Mouse (Mus musculus): ENCODE data around the gene Scel. TPM values are rescaled to one million over a fixed set of nuclear protein-coding genes. Genes with fewer than 3 reads are reported as not detected.

Gene Scel
- polyA plus RNA-seq, 1 experiment: not detected

DNA sequence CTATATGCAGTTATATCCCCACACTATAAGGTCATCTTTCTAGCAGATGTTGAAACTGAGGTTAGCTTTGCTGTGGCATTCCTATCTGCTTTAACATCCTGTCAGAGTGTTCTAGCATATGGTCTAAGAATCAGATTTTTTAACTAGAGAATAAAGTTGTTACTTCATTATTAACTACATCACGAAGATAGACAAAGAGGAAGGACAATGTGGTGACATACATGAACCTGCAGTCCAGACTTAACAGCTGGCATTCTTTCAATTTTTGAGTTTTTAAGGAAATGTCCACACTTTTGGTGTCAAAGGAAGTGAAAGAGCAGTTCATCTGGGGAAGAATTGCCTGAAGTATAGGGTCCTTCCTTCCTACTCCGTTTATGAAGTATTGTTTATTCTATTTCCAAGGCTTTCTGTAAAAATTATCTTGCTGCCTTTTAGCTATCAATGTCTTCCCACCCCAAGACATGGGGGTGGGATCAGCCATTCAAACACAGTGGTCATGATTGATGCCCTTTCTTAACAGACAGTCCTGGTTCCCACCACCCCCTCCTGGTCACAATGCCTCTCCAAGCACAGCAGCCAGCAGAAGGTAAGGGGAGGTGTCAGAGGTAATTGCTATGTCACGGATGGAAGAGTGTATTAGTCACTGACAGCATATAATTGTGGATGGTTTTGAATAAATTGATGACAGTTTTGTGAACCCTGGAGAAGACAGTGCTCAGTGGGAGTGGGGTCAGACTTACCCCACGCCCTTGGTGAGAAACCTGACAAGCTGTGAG lies 30.4 kb downstream of the Scel start:
- TF ChIP-seq POLR2A (IDR thresholded peaks at IDR 0.05; ENCODE audit: borderline replicate concordance, control insufficient read depth, low read depth, low read length) (no peak), CTCF (IDR thresholded peaks at IDR 0.05; ENCODE audit: control insufficient read depth, insufficient read depth, low read length) (no peak)
- WGBS: 37% methylated on average over 4 of the region's 4 CpGs
- no peak overlapping the region for H3K4me3 ChIP-seq (replicated peaks; ENCODE audit: control insufficient read depth, low read depth, low read length)
- no peak overlapping the region for H3K27ac ChIP-seq (ENCODE audit: control insufficient read depth, insufficient read depth, low read depth, low read length, poor library complexity)
- H3K4me1 ChIP-seq (ENCODE audit: control insufficient read depth, insufficient read depth, low read length): peaks cover 2% of the 10 kb centered on the region; the same call in 1 of the 2 replicates

GRCm38 (mm10) chr14:103545734-103546133 lies 32.6 kb downstream of the Scel start:
- H3K4me3 ChIP-seq (replicated peaks; ENCODE audit: control insufficient read depth, low read depth, low read length): no peak overlapping the region
- 61% methylated on average over 8 of the region's 8 CpGs for WGBS
- no peak for TF ChIP-seq POLR2A (IDR thresholded peaks at IDR 0.05; ENCODE audit: borderline replicate concordance, control insufficient read depth, low read depth, low read length)
- no peak overlapping the region for H3K27ac ChIP-seq (ENCODE audit: control insufficient read depth, insufficient read depth, low read depth, low read length, poor library complexity)
- peaks cover 2% of the 10 kb centered on the region; the same call in 1 of the 2 replicates for H3K4me1 ChIP-seq (ENCODE audit: control insufficient read depth, insufficient read depth, low read length)

GRCm38 (mm10) chr14:103546246-103546645 lies 33.1 kb downstream of the Scel start:
- H3K27ac ChIP-seq (ENCODE audit: control insufficient read depth, insufficient read depth, low read depth, low read length, poor library complexity): no peak overlapping the region
- TF ChIP-seq CTCF (IDR thresholded peaks at IDR 0.05; ENCODE audit: control insufficient read depth, insufficient read depth, low read length): no peak
- no peak for TF ChIP-seq POLR2A (IDR thresholded peaks at IDR 0.05; ENCODE audit: borderline replicate concordance, control insufficient read depth, low read depth, low read length)
- H3K4me1 ChIP-seq (ENCODE audit: control insufficient read depth, insufficient read depth, low read length): peaks cover 2% of the 10 kb centered on the region; the same call in 1 of the 2 replicates
- H3K4me3 ChIP-seq (replicated peaks; ENCODE audit: control insufficient read depth, low read depth, low read length): no peak overlapping the region
- WGBS: 88% methylated on average over 12 of the region's 12 CpGs

- Histone ChIP-seq H3K4me3 (replicated peaks; ENCODE audit: control insufficient read depth, low read depth, low read length) (no peak overlapping the region), H3K27ac (ENCODE audit: control insufficient read depth, insufficient read depth, low read depth, low read length, poor library complexity) (no peak overlapping the region), H3K4me1 (ENCODE audit: control insufficient read depth, insufficient read depth, low read length) (peaks cover 2% of the 10 kb centered on the region; the same call in 1 of the 2 replicates)
- WGBS: 68% methylated on average over 6 of the region's 6 CpGs
- TF ChIP-seq CTCF (IDR thresholded peaks at IDR 0.05; ENCODE audit: control insufficient read depth, insufficient read depth, low read length) (no peak), POLR2A (IDR thresholded peaks at IDR 0.05; ENCODE audit: borderline replicate concordance, control insufficient read depth, low read depth, low read length) (no peak)
Measured at GRCm38 (mm10) chr14:103548220-103548619, 35.1 kb downstream of the Scel start.

DNA sequence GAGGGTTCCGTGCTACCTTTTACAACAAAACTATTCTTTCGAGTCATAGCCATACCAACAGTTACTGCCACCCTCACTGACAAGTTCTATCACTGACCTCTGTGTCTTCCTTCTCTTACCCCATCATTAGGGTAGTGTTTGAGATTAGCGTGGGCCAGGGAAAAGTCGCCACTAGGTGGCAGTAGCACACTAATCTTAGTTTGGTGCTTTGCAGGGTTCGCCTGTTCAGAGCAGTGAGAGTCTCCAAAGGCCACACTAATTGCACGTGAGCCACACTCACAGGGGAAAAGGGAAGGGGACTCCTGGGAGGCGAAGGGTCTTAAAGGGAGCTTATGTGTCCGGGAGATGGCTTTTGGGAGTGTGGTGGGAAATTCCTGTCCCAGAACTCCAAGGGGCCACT lies 37.3 kb downstream of the Scel start:
- H3K4me1 ChIP-seq (ENCODE audit: control insufficient read depth, insufficient read depth, low read length): no peaks in the 10 kb centered on the region
- H3K27ac ChIP-seq (ENCODE audit: control insufficient read depth, insufficient read depth, low read depth, low read length, poor library complexity): no peak overlapping the region
- TF ChIP-seq POLR2A (IDR thresholded peaks at IDR 0.05; ENCODE audit: borderline replicate concordance, control insufficient read depth, low read depth, low read length) (no peak), CTCF (IDR thresholded peaks at IDR 0.05; ENCODE audit: control insufficient read depth, insufficient read depth, low read length) (peak; percentile 75)
- no peak overlapping the region for H3K4me3 ChIP-seq (replicated peaks; ENCODE audit: control insufficient read depth, low read depth, low read length)
- WGBS: 11% methylated on average over 8 of the region's 8 CpGs

DNA sequence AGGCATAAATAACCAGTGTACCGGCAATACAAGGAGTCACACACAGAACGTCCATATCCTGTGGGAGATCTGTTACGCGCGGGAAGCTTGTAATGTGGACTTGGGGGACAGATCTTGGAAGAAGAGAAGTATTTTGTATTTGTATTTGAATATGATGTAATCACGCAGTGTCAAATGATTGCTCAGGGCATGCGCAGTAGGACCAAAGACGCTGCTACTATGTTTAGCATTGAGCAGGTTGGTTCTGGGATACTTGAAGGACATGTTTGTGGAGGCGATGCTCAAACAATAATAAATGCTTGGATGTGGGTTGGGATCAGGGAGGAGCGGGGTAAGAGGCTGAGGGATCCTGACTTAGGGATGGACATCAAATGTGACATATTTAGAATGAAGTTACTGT lies 37.8 kb downstream of the Scel start:
- H3K4me3 ChIP-seq (replicated peaks; ENCODE audit: control insufficient read depth, low read depth, low read length): no peak overlapping the region
- H3K27ac ChIP-seq (ENCODE audit: control insufficient read depth, insufficient read depth, low read depth, low read length, poor library complexity): no peak overlapping the region
- H3K4me1 ChIP-seq (ENCODE audit: control insufficient read depth, insufficient read depth, low read length): no peaks in the 10 kb centered on the region
- WGBS: 63% methylated on average over 10 of the region's 10 CpGs
- TF ChIP-seq POLR2A (IDR thresholded peaks at IDR 0.05; ENCODE audit: borderline replicate concordance, control insufficient read depth, low read depth, low read length) (no peak), CTCF (IDR thresholded peaks at IDR 0.05; ENCODE audit: control insufficient read depth, insufficient read depth, low read length) (no peak)

GRCm38 (mm10) chr14:103551921-103552320 lies 38.8 kb downstream of the Scel start:
- no peak overlapping the region for H3K27ac ChIP-seq (ENCODE audit: control insufficient read depth, insufficient read depth, low read depth, low read length, poor library complexity)
- no peaks in the 10 kb centered on the region for H3K4me1 ChIP-seq (ENCODE audit: control insufficient read depth, insufficient read depth, low read length)
- 73% methylated on average over 4 of the region's 4 CpGs for WGBS
- no peak for TF ChIP-seq CTCF (IDR thresholded peaks at IDR 0.05; ENCODE audit: control insufficient read depth, insufficient read depth, low read length)
- TF ChIP-seq POLR2A (IDR thresholded peaks at IDR 0.05; ENCODE audit: borderline replicate concordance, control insufficient read depth, low read depth, low read length): no peak
- no peak overlapping the region for H3K4me3 ChIP-seq (replicated peaks; ENCODE audit: control insufficient read depth, low read depth, low read length)

DNA sequence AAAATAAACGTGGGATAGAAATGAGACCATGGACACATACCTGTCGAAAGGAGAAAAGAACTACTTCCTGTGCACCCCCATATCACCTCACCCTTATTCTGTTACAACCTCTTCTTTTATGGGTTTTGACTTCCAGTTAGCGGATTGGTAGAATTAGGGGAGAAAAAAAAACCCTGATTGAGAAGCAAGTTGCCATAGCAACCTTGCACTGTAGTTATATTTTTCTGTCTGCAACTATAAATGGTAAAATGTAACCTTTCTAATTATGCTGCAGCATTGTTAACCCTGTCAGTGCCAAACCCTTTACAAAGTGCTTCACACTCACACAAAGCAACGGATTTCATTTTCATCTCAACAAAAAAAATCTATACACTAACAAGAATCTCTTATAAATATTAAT lies 39.2 kb downstream of the Scel start:
- no peak overlapping the region for H3K4me3 ChIP-seq (replicated peaks; ENCODE audit: control insufficient read depth, low read depth, low read length)
- no peak overlapping the region for H3K27ac ChIP-seq (ENCODE audit: control insufficient read depth, insufficient read depth, low read depth, low read length, poor library complexity)
- TF ChIP-seq CTCF (IDR thresholded peaks at IDR 0.05; ENCODE audit: control insufficient read depth, insufficient read depth, low read length): no peak
- no peak for TF ChIP-seq POLR2A (IDR thresholded peaks at IDR 0.05; ENCODE audit: borderline replicate concordance, control insufficient read depth, low read depth, low read length)
- WGBS: 73% methylated on average over 4 of the region's 4 CpGs
- H3K4me1 ChIP-seq (ENCODE audit: control insufficient read depth, insufficient read depth, low read length): no peaks in the 10 kb centered on the region

Measured in bone marrow, adult 2 months (tissue).